Mouse (Mus musculus) Patski (cell line): ENCODE measurements at regions not wholly inside any gene's neighbourhood (a gene's known extent, or its start where the extent isn't known, plus 50 kb on each side); places are given as distances from the start of the nearest gene placed in this dataset.

Source experiments
- ATAC-seq: fragments of 100-300 bp; one replicate; pipeline ENCODE4 v1.8.0; 2021
- CTCF ChIA-PET: fragments of 350-600 bp; sonication (Branson Sonifier 250); formaldehyde crosslinking; loops from one replicate; lab custom pipeline; 2022; ENCODE audit warnings: inconsistent platforms; lab: Charles Lee
- POLR2A ChIA-PET: fragments of 350-600 bp; sonication (Branson Sonifier 250); formaldehyde crosslinking; loops from one replicate; lab custom pipeline; 2022; ENCODE audit warnings: antibody characterized with exemption, inconsistent platforms; lab: Charles Lee
- DNase-seq: peaks from one replicate; pipeline ENCODE4 v3.0.0-alpha.2; 2011; ENCODE audit warnings: low read depth, low spot score
- H3K27me3 ChIP-seq: fragments of 371-371 bp; one replicate; pipeline ENCODE4 v1.5.1; 2021
- CTCF ChIP-seq: fragments of 100-300 bp; IDR thresholded peaks from one replicate; pipeline ENCODE4 v1.5.1; 2021
- in situ Hi-C: fragments of 300-500 bp; cut with MboI; formaldehyde crosslinking; loops from 3 replicates; pipeline ENCODE4 v1.11.1; 2018; ENCODE audit warnings: low pct_unique_long_range_greater_than_20kb, mixed read lengths

- ChIA-PET POLR2A (no interaction called here), CTCF (no interaction called here)
- in situ Hi-C loops: no loop called here
- no peak for ATAC-seq
- H3K27me3 ChIP-seq: peaks cover 58% of the 10 kb centered on the region
- no peak for TF ChIP-seq CTCF
- no peak for DNase-seq
These were observed 133.3 kb upstream of the Mageb4 start for GRCm38 (mm10) chrX:86438238-86438637.
